Mouse (Mus musculus) spleen, adult 2 months (tissue): ENCODE data around the gene Arhgef19.

ENCODE experiments used
- CTCF ChIP-seq: fragments of 200-500 bp; IDR thresholded peaks from 2 replicates; pipeline ENCODE4 v1.5.1; 2011; ENCODE audit warnings: mild to moderate bottlenecking, inconsistent platforms; ENCODE audit not compliant: insufficient read depth, insufficient read length, insufficient replicate concordance; ENCODE audit errors: extremely low read depth
- POLR2A ChIP-seq: fragments of 200-500 bp; IDR thresholded peaks from 2 replicates; pipeline ENCODE4 v1.6.1; 2011; ENCODE audit warnings: low read depth, low read length, inconsistent platforms

DNA sequence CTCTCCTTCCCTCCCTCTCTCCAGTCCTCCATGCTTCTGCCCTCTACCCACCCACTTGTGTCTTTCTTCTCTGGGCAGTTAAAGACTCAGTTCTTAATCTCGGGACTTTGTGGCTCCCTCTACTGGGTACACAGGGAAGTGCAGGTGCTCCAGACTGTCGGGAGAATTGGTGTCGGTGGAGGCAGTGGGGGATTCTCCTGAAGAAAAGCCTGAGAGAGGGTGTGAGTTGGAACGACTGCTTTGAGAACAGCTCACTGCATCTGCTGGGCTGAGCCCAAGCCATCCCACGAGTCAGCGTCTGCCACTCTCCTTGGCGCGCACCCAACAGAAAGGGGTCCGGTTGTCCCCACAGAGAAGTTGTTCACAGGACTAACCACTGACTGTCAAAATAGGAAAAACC is 28.5 kb downstream of the Arhgef19 start:
- peak; percentile 74; the same call in 1 of the 2 replicates for TF ChIP-seq CTCF
- TF ChIP-seq POLR2A: no peak
